Mouse (Mus musculus) left cerebral cortex, postnatal 4 days (tissue): ENCODE results near the gene Olfr491. TPM values are rescaled to one million over a fixed set of nuclear protein-coding genes. Genes with fewer than 3 reads are reported as not detected.

Source experiments
- DNase-seq: peaks from one replicate; pipeline ENCODE4 v3.0.0-alpha.2; 2022
- intact Hi-C: fragments of 180-260 bp; cut with DNase I; formaldehyde crosslinking; loops from one replicate; pipeline ENCODE4 v1.15.1; 2025
- total RNA-seq, 2 experiments: library from RNA; stranded (reverse); gene quantifications; 2 replicates each; pipeline ENCODE4 v1.2.3; 2021

The Olfr491 gene
- total RNA-seq = not detected

DNA sequence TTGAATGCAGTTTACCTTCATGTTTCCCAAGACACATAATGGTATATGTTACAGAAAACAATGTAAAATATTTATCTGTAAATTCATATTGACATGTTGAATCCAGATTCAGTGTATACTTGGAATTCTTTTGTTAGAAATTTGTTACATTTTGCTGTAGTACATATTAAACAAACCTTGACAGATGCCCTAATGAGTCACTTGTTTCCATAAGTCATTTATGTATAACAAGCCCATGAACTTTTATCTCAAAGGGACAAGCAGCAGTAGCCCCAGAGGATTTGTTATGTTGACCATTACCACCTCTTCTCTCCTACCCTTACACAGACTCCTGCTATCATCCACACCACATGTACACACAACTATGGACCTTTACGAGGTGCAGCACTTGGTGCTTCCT, at the start of gene Olfr491:
Gene Olfr491 (plus strand): TSS at position 301 of the 400 bp plus-strand sequence.
- DNase-seq = no peak
- intact Hi-C loops = no loop called here

DNA sequence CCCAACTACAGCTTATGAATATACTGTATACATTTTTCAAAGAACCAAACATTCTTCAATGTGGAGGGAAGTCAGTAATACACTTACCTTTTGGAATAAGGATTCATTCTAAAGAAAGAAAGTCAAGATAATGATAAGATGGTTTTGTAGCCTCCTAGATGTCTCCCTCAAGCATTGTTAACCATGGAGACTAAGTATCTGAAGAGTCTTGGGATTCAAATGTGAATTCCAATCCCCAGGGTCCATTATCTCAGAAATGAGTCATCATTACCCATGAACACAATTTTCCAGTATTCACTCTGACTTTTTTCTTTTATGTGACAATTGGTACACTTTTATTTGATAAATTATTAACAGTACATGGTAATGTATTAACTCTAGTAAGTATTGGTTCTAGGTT, 24.4 kb upstream of the Olfr491 start, which contains the start of gene Olfr490:
Gene Olfr490 (minus strand): TSS at position 101 of the 400 bp plus-strand sequence.
- DNase-seq = no peak
- intact Hi-C loops = no loop called here

DNA sequence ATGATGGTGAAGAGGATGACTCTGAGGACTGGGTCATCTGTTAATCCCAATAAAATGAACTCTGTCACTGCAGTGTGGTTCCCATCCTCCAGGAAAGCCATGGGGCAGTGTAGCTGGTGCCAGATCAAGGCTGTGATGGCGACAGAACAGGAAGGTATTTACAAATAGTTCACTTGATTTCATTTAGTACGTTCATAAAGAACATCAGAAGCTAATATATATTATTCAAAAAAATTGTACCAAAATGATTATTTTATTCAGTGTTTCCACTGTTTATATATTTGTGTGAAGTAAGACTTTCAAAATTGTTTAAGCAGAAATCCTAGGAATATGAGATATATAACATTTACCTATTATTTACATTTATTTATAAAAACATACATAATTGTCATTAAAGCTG, 10.3 kb downstream of the Olfr491 start, which contains the start of gene Olfr492:
Gene Olfr492 (minus strand): TSS at position 101 of the 400 bp plus-strand sequence.
- no peak for DNase-seq
- intact Hi-C loops = no loop called here

DNA sequence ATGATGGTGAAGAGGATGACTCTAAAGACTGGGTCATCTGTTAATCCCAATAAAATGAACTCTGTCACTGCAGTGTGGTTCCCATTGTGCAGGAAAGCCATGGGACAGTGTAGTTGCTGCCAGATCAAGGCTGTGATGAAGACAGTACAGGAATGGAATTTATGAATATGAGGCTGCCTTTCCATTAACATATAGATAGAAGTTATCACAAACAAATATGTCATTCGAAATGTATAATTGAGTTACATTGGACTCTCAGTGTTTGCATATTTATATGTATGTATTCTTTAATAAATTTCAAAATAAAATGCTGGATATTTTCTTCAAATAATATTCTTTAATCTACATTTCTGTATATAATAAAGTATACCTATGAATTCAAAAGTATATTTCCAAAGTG, 33.6 kb downstream of the Olfr491 start, which contains the start of gene Olfr493:
Gene Olfr493 (minus strand): TSS at position 101 of the 400 bp plus-strand sequence.
- intact Hi-C loops = no loop called here
- no peak for DNase-seq

DNA sequence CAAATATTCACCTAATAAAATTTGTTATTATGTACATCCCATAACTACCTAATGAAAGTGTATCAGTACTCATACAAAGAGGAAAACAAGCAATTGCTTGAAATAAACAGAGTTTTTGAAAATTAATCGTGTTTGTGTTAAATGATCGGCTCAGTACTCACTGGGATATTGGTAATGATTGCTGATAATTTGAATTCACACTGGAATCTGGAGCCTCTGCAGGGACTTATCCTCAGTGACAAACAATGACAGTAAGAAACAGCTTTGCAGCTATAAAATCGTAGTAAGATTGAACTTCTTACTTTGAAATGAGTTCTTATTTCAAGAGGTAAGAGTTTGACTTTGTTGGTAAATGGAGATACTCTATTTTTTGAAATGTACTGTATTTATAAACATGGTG, 51.8 kb downstream of the Olfr491 start, which contains the start of gene Olfr494:
Gene Olfr494 (plus strand): TSS at position 301 of the 400 bp plus-strand sequence.
- DNase-seq = no peak
- intact Hi-C loops = no loop called here

Other genes starting within 250 kb of the Olfr491 start
- not detected for gene Olfr480, start 246.1 kb upstream of the Olfr491 start, total RNA-seq
- not detected for gene Olfr481, start 233.6 kb upstream of the Olfr491 start, total RNA-seq
- gene Olfr482, start 215.9 kb upstream of the Olfr491 start, total RNA-seq = 1 to 10 TPM; 1.7 to 1.9 TPM
- gene Olfr483, start 212.6 kb upstream of the Olfr491 start, total RNA-seq = not detected
- not detected for gene Olfr484, start 186.0 kb upstream of the Olfr491 start, total RNA-seq
- not detected for gene Olfr485, start 153.6 kb upstream of the Olfr491 start, total RNA-seq
- gene Olfr486, start 140.7 kb upstream of the Olfr491 start, total RNA-seq = not detected
- not detected for gene Olfr487, start 98.8 kb upstream of the Olfr491 start, total RNA-seq
- not detected for gene Olfr488, start 55.1 kb upstream of the Olfr491 start, total RNA-seq
- gene Olfr490, start 24.5 kb upstream of the Olfr491 start, total RNA-seq = not detected
- not detected for gene Olfr492, start 10.2 kb downstream of the Olfr491 start, total RNA-seq
- not detected for gene Olfr493, start 33.5 kb downstream of the Olfr491 start, total RNA-seq
- gene Olfr494, start 51.9 kb downstream of the Olfr491 start, total RNA-seq = not detected
- not detected for gene Olfr495, start 79.7 kb downstream of the Olfr491 start, total RNA-seq
- gene Olfr497, start 107.0 kb downstream of the Olfr491 start, total RNA-seq = not detected
- not detected for gene Olfr498, start 151.9 kb downstream of the Olfr491 start, total RNA-seq
- gene Olfr502, start 211.6 kb downstream of the Olfr491 start, total RNA-seq = not detected
- gene Olfr503, start 231.1 kb downstream of the Olfr491 start, total RNA-seq = not detected